Mouse (Mus musculus) bone marrow macrophage, adult 2 months (primary cell): ENCODE measurements around the gene Gm43191.

Experiments used
- CTCF ChIP-seq: IDR thresholded peaks from 2 replicates; pipeline ENCODE4 v1.5.1; 2012; ENCODE audit warnings: low read depth, mild to moderate bottlenecking, low read length, moderate library complexity
- POLR2A ChIP-seq: IDR thresholded peaks from 2 replicates; pipeline ENCODE4 v1.6.1; 2012; ENCODE audit warnings: mild to moderate bottlenecking, low read depth, low read length, borderline replicate concordance

GRCm38 (mm10) chr3:116622641-116623040 lies 58.4 kb downstream of the Gm43191 start:
- no peak for TF ChIP-seq CTCF
- TF ChIP-seq POLR2A, result no peak
